Mouse (Mus musculus): ENCODE data around the gene Gm21149. TPM values are rescaled to one million over a fixed set of nuclear protein-coding genes. Genes with fewer than 3 reads are reported as not detected.
"Not testable (repeated sequence)": the region's sequence is repeated elsewhere in the genome, so short reads cannot be mapped to it uniquely, and the experiment has no call there.

Gene Gm21149
- total RNA-seq, 2 experiments from 2014 or later: not detected

GRCm38 (mm10) chr5:15470141-15470540, 6.2 kb downstream of the Gm21149 start:
- DNase-seq (ENCODE audit: extremely low spot score in 1 of 2, low spot score in 2 of 2); intact Hi-C loops (cut with DNase I): not testable (repeated sequence)

GRCm38 (mm10) chr5:15467768-15468167, 8.6 kb downstream of the Gm21149 start:
- DNase-seq (ENCODE audit: extremely low spot score in 1 of 2, low spot score in 2 of 2); intact Hi-C loops (cut with DNase I): not testable (repeated sequence)

GRCm38 (mm10) chr5:15466218-15466617, 10.1 kb downstream of the Gm21149 start:
- intact Hi-C loops (cut with DNase I); DNase-seq (ENCODE audit: extremely low spot score in 1 of 2, low spot score in 2 of 2): not testable (repeated sequence)

- DNase-seq (ENCODE audit: extremely low spot score in 1 of 2, low spot score in 2 of 2); intact Hi-C loops (cut with DNase I): not testable (repeated sequence)
Observed at GRCm38 (mm10) chr5:15463561-15463960, 12.8 kb downstream of the Gm21149 start.

GRCm38 (mm10) chr5:15461613-15462012, 14.7 kb downstream of the Gm21149 start:
- intact Hi-C loops (cut with DNase I); DNase-seq (ENCODE audit: extremely low spot score in 1 of 2, low spot score in 2 of 2): not testable (repeated sequence)

GRCm38 (mm10) chr5:15457865-15458571, 18.3 kb downstream of the Gm21149 start:
- intact Hi-C loops (cut with DNase I); DNase-seq (ENCODE audit: extremely low spot score in 1 of 2, low spot score in 2 of 2): not testable (repeated sequence)

Other genes starting within 250 kb of the Gm21149 start
- not detected for gene Gm21190, start 52.7 kb upstream of the Gm21149 start, total RNA-seq (2021)
- gene Gm21083, start 100.8 kb upstream of the Gm21149 start, total RNA-seq (2021): not detected
- gene Speer4d, start 142.5 kb upstream of the Gm21149 start, total RNA-seq (2021): not detected
- not detected for gene 4930572O03Rik, start 180.5 kb upstream of the Gm21149 start, total RNA-seq (2021)
- gene Speer4c, start 237.7 kb upstream of the Gm21149 start, total RNA-seq (2021): not detected

Data from left cerebral cortex, postnatal 10 days (tissue).